ENCODE assay signal across 7 mouse cellular contexts in genomic region chr10:12996736-12997477, GRCm38 (mm10). TPM values are rescaled to one million over a fixed set of nuclear protein-coding genes. Genes with fewer than 3 reads are reported as not detected.
DNase-seq lines count a peak whose midpoint lies in the region; ATAC-seq and TF ChIP-seq lines count a peak whose summit lies in the region.

No protein-coding gene starts in this region.

- peak; percentile 81; the same call in 1 of the 2 replicates for TF ChIP-seq EP300 in heart, adult 2 months (IDR thresholded peaks at IDR 0.05; ENCODE audit: insufficient read depth, low read depth, low read length)

- no peaks in the 10 kb centered on the region for H3K36me3 ChIP-seq in embryonic facial prominence, embryonic 12.5 days
- H3K36me3 ChIP-seq in heart, adult 2 months (ENCODE audit: control insufficient read depth, insufficient read depth, low read length): no peaks in the 10 kb centered on the region
- H3K36me3 ChIP-seq in kidney, adult 2 months (ENCODE audit: control insufficient read depth, insufficient read depth, low read length): no peaks in the 10 kb centered on the region
- H3K36me3 ChIP-seq in limb, embryonic 12.5 days: no peaks in the 10 kb centered on the region
- no peaks in the 10 kb centered on the region for H3K36me3 ChIP-seq in midbrain, embryonic 16.5 days (ENCODE audit: control insufficient read depth, insufficient read depth, low read length)
- no peaks in the 10 kb centered on the region for H3K36me3 ChIP-seq in spleen, adult 2 months (ENCODE audit: control insufficient read depth, insufficient read depth, low read length)

- intact Hi-C loops in heart, adult 2 months (cut with DNase I): loop anchor here (5.0 kb wide), 2 partner anchors 75 to 305 kb away; no protein-coding TSS in a partner anchor

- peak; percentile 93 for DNase-seq in adrenal gland, postnatal 14 days
- DNase-seq in heart, adult 2 months: peak; percentile 79 to 82
- peak; percentile 91 for DNase-seq in kidney, adult 2 months
- peak; percentile 70 to 79 for DNase-seq in spleen, adult 2 months (ENCODE audit: low read depth in 1 of 2, low spot score in 2 of 2)

- TF ChIP-seq CTCF in heart, adult 2 months (IDR thresholded peaks at IDR 0.05): peak; percentile 76
- TF ChIP-seq CTCF in kidney, adult 2 months (conservative IDR thresholded peaks at IDR 0.05; ENCODE audit: insufficient read depth, insufficient read length, low read depth, low read length): peak; percentile 87
- peak; percentile 63; the same call in 1 of the 2 replicates for TF ChIP-seq CTCF in spleen, adult 2 months (IDR thresholded peaks at IDR 0.05; ENCODE audit: extremely low read depth, insufficient read depth, insufficient read length, insufficient replicate concordance)

- no peak overlapping the region for H3K27ac ChIP-seq in embryonic facial prominence, embryonic 12.5 days
- H3K27ac ChIP-seq in heart, adult 2 months: no peak overlapping the region
- peak overlapping the region; percentile 42; the same call in 1 of the 2 replicates for H3K27ac ChIP-seq in kidney, adult 2 months (ENCODE audit: insufficient read depth, low read depth, low read length)
- no peak overlapping the region for H3K27ac ChIP-seq in limb, embryonic 12.5 days
- no peak overlapping the region for H3K27ac ChIP-seq in midbrain, embryonic 16.5 days (ENCODE audit: low read length)
- no peak overlapping the region for H3K27ac ChIP-seq in spleen, adult 2 months (ENCODE audit: insufficient read depth, low read length)

- no peak overlapping the region for H3K4me3 ChIP-seq in embryonic facial prominence, embryonic 12.5 days
- H3K4me3 ChIP-seq in heart, adult 2 months: no peak overlapping the region
- 0 out of 2 replicates have a peak overlapping the region, but pooled peaks have one; percentile 5 for H3K4me3 ChIP-seq in kidney, adult 2 months (ENCODE audit: insufficient read depth, low read depth, low read length)
- H3K4me3 ChIP-seq in limb, embryonic 12.5 days (replicated peaks): no peak overlapping the region
- no peak overlapping the region for H3K4me3 ChIP-seq in midbrain, embryonic 16.5 days (ENCODE audit: low read depth, low read length)
- no peak overlapping the region for H3K4me3 ChIP-seq in spleen, adult 2 months (ENCODE audit: extremely low read depth, insufficient read depth, insufficient read length)

- H3K9me3 ChIP-seq in embryonic facial prominence, embryonic 12.5 days: no peaks in the 10 kb centered on the region
- H3K9me3 ChIP-seq in limb, embryonic 12.5 days: no peaks in the 10 kb centered on the region
- H3K9me3 ChIP-seq in midbrain, embryonic 16.5 days (replicated peaks; ENCODE audit: control insufficient read depth, low read length, poor library complexity, severe bottlenecking): no peaks in the 10 kb centered on the region

- no peaks in the 10 kb centered on the region for H3K27me3 ChIP-seq in embryonic facial prominence, embryonic 12.5 days
- no peaks in the 10 kb centered on the region for H3K27me3 ChIP-seq in heart, adult 2 months (ENCODE audit: control insufficient read depth, insufficient read depth, low read length)
- no peaks in the 10 kb centered on the region for H3K27me3 ChIP-seq in kidney, adult 2 months (replicated peaks; ENCODE audit: control insufficient read depth, insufficient read depth, low read length)
- H3K27me3 ChIP-seq in limb, embryonic 12.5 days: no peaks in the 10 kb centered on the region; the same call in 1 of the 2 replicates
- no peaks in the 10 kb centered on the region for H3K27me3 ChIP-seq in midbrain, embryonic 16.5 days (ENCODE audit: control insufficient read depth, insufficient read depth, low read depth, low read length)
- H3K27me3 ChIP-seq in spleen, adult 2 months (ENCODE audit: control insufficient read depth, insufficient read depth, low read length): no peaks in the 10 kb centered on the region

- H3K9ac ChIP-seq in embryonic facial prominence, embryonic 12.5 days: no peak overlapping the region
- no peak overlapping the region for H3K9ac ChIP-seq in heart, adult 2 months (ENCODE audit: low read depth, low read length)
- no peak overlapping the region for H3K9ac ChIP-seq in limb, embryonic 12.5 days (replicated peaks)
- no peak overlapping the region for H3K9ac ChIP-seq in midbrain, embryonic 16.5 days (ENCODE audit: low read depth, low read length)

- ATAC-seq in embryonic facial prominence, embryonic 12.5 days (ENCODE audit: insufficient number of reproducible peaks, insufficient read depth, low FRiP score, low TSS enrichment): 0 out of 2 replicates have a peak, but pooled peaks have one; percentile 64
- ATAC-seq in limb, embryonic 12.5 days (ENCODE audit: insufficient number of reproducible peaks, insufficient read depth, low FRiP score, low TSS enrichment, low read depth): peak; percentile 52; the same call in 1 of the 2 replicates
- ATAC-seq in midbrain, embryonic 16.5 days: peak; percentile 77

- no peaks in the 10 kb centered on the region for H3K79me2 ChIP-seq in heart, adult 2 months (replicated peaks; ENCODE audit: control insufficient read depth, insufficient read depth, low read length)

- no peak overlapping the region for H3K4me2 ChIP-seq in embryonic facial prominence, embryonic 12.5 days (replicated peaks)
- H3K4me2 ChIP-seq in limb, embryonic 12.5 days: no peak overlapping the region
- H3K4me2 ChIP-seq in midbrain, embryonic 16.5 days (ENCODE audit: low read length): no peak overlapping the region; the same call in 1 of the 2 replicates

- H3K4me1 ChIP-seq in embryonic facial prominence, embryonic 12.5 days: no peaks in the 10 kb centered on the region
- no peaks in the 10 kb centered on the region; the same call in 1 of the 2 replicates for H3K4me1 ChIP-seq in heart, adult 2 months (ENCODE audit: control insufficient read depth, insufficient read depth, low read length)
- H3K4me1 ChIP-seq in kidney, adult 2 months (ENCODE audit: control insufficient read depth, insufficient read depth, low read length): no peaks in the 10 kb centered on the region
- no peaks in the 10 kb centered on the region for H3K4me1 ChIP-seq in limb, embryonic 12.5 days (replicated peaks)
- no peaks in the 10 kb centered on the region for H3K4me1 ChIP-seq in midbrain, embryonic 16.5 days (ENCODE audit: control insufficient read depth, insufficient read depth, low read length)
- no peaks in the 10 kb centered on the region for H3K4me1 ChIP-seq in spleen, adult 2 months (ENCODE audit: control insufficient read depth, insufficient read depth, insufficient read length)

- TF ChIP-seq POLR2A in heart, adult 2 months (IDR thresholded peaks at IDR 0.05; ENCODE audit: insufficient read depth, low read depth, low read length): no peak
- TF ChIP-seq POLR2A in kidney, adult 2 months (IDR thresholded peaks at IDR 0.05; ENCODE audit: low read depth, low read length): no peak
- no peak for TF ChIP-seq POLR2A in spleen, adult 2 months (IDR thresholded peaks at IDR 0.05; ENCODE audit: low read depth, low read length)

- WGBS in embryonic facial prominence, embryonic 12.5 days: 41% methylated on average over 17 of the region's 17 CpGs
- 43% methylated on average over 17 of the region's 17 CpGs for WGBS in heart, adult 2 months
- WGBS in kidney, adult 2 months: 34% methylated on average over 17 of the region's 17 CpGs
- WGBS in limb, embryonic 12.5 days: 50% methylated on average over 17 of the region's 17 CpGs
- WGBS in midbrain, embryonic 16.5 days: 42% methylated on average over 17 of the region's 17 CpGs
- WGBS in spleen, adult 2 months: 46% methylated on average over 17 of the region's 17 CpGs

RNA-seq across cellular contexts. Expression of gene Sf3b5, which starts 8.2 kb away (rescaled TPM):
- total RNA-seq in adrenal gland, postnatal 14 days (2021): 11.0 and 11.2 TPM in 2 replicates
- polyA plus RNA-seq in embryonic facial prominence, embryonic 12.5 days (2016; fragmentation: Nextera tagmentation; extraction: Ambion mirVana): 38.0 and 39.9 TPM in 2 replicates
- 1 to 10 TPM; 6.6 to 7.4 TPM for total RNA-seq in heart, adult 2 months (2021)
- polyA plus RNA-seq in heart, adult 2 months (2012; rRNA removed): 9.9 and 14.8 TPM in 2 replicates
- 26.0 and 32.2 TPM in 2 replicates for polyA plus RNA-seq in kidney, adult 2 months (2012; rRNA removed)
- polyA plus RNA-seq in limb, embryonic 12.5 days (2016; fragmentation: Nextera tagmentation; extraction: Ambion mirVana): 37.2 and 39.4 TPM in 2 replicates
- 20.4 and 20.8 TPM in 2 replicates for polyA plus RNA-seq in midbrain, embryonic 16.5 days (2015; fragmentation: Nextera tagmentation; extraction: Ambion mirVana)
- 30.6 and 39.2 TPM in 2 replicates for polyA plus RNA-seq in spleen, adult 2 months (2012; rRNA removed)

RNA-seq across cellular contexts. Expression of gene Stx11, which starts 32.8 kb away (rescaled TPM):
- 6.2 and 6.7 TPM in 2 replicates for total RNA-seq in adrenal gland, postnatal 14 days (2021)
- polyA plus RNA-seq in embryonic facial prominence, embryonic 12.5 days (2016; fragmentation: Nextera tagmentation; extraction: Ambion mirVana): 3.5 and 4.3 TPM in 2 replicates
- total RNA-seq in heart, adult 2 months (2021): 1 to 10 TPM; 2.7 to 4.0 TPM
- polyA plus RNA-seq in heart, adult 2 months (2012; rRNA removed): 1.7 and 2.2 TPM in 2 replicates
- polyA plus RNA-seq in kidney, adult 2 months (2012; rRNA removed): 1.4 and 1.5 TPM in 2 replicates
- 1.8 and 2.9 TPM in 2 replicates for polyA plus RNA-seq in limb, embryonic 12.5 days (2016; fragmentation: Nextera tagmentation; extraction: Ambion mirVana)
- polyA plus RNA-seq in midbrain, embryonic 16.5 days (2015; fragmentation: Nextera tagmentation; extraction: Ambion mirVana): 1.3 and 1.7 TPM in 2 replicates
- 14.6 and 18.0 TPM in 2 replicates for polyA plus RNA-seq in spleen, adult 2 months (2012; rRNA removed)
